Mouse (Mus musculus) thymus, adult 2 months (tissue): ENCODE measurements at regions not wholly inside any gene's neighbourhood (a gene's known extent, or its start where the extent isn't known, plus 50 kb on each side); places are given as distances from the start of the nearest gene placed in this dataset.

Experiments
- DNase-seq: peaks from one replicate; pipeline ENCODE4 v3.0.0; 2021
- H3K27ac ChIP-seq: fragments of 200-500 bp; 2 replicates; pipeline ENCODE4 v1.5.1; 2012; ENCODE audit warnings: low read length, control low read depth; ENCODE audit not compliant: control insufficient read depth, insufficient read depth
- H3K27me3 ChIP-seq: fragments of 200-500 bp; 2 replicates; pipeline ENCODE4 v1.6.1; 2012; ENCODE audit warnings: mild to moderate bottlenecking, low read length, moderate library complexity, mixed read lengths; ENCODE audit not compliant: control insufficient read depth, insufficient read depth
- H3K36me3 ChIP-seq: fragments of 200-500 bp; 2 replicates; pipeline ENCODE4 v1.6.1; 2012; ENCODE audit warnings: mild to moderate bottlenecking, low read length, moderate library complexity; ENCODE audit not compliant: control insufficient read depth, insufficient read depth
- H3K4me1 ChIP-seq: fragments of 200-500 bp; replicated peaks from 2 replicates; pipeline ENCODE4 v1.6.1; 2012; ENCODE audit warnings: low read length; ENCODE audit not compliant: control insufficient read depth, insufficient read depth
- H3K4me3 ChIP-seq: fragments of 200-500 bp; 2 replicates; pipeline ENCODE4 v1.5.1; 2012; ENCODE audit warnings: mild to moderate bottlenecking, low read length, control low read depth, moderate library complexity; ENCODE audit not compliant: control insufficient read depth, insufficient read depth
- CTCF ChIP-seq: fragments of 200-500 bp; IDR thresholded peaks from 2 replicates; pipeline ENCODE4 v1.5.1; 2012; ENCODE audit warnings: mild to moderate bottlenecking, control low read depth, low read length, moderate library complexity, borderline replicate concordance; ENCODE audit not compliant: control insufficient read depth, poor library complexity, insufficient read depth; ENCODE audit errors: extremely low read depth
- POLR2A ChIP-seq: fragments of 200-500 bp; IDR thresholded peaks from 2 replicates; pipeline ENCODE4 v1.6.1; 2012; ENCODE audit warnings: mild to moderate bottlenecking, low read length, control low read depth, moderate library complexity; ENCODE audit not compliant: control insufficient read depth, poor library complexity, insufficient read depth; ENCODE audit errors: extremely low read depth
- WGBS: fragments of 180-500 bp; shearing (Covaris S2); methylation state at CpG from one replicate; pipeline ENCODE4 v1.1.7; 2018; 5-methylcytosine and 5-hydroxymethylcytosine counted together

- H3K4me3 ChIP-seq, result no peak overlapping the region
- H3K36me3 ChIP-seq, result no peaks in the 10 kb centered on the region
- DNase-seq, result no peak
- no peak for TF ChIP-seq POLR2A
- TF ChIP-seq CTCF, result no peak
- H3K4me1 ChIP-seq, result no peaks in the 10 kb centered on the region
- H3K27ac ChIP-seq, result no peak overlapping the region
- no peaks in the 10 kb centered on the region for H3K27me3 ChIP-seq
- WGBS, result 75% methylated on average over 3 of the region's 3 CpGs
Observed at GRCm38 (mm10) chr4:87590797-87591196, 360.5 kb upstream of the Slc24a2 start.

GRCm38 (mm10) chr4:87578164-87578563 lies 347.9 kb upstream of the Slc24a2 start:
- Histone ChIP-seq H3K27me3 (no peaks in the 10 kb centered on the region), H3K4me1 (no peaks in the 10 kb centered on the region), H3K36me3 (no peaks in the 10 kb centered on the region), H3K27ac (no peak overlapping the region), H3K4me3 (no peak overlapping the region)
- TF ChIP-seq POLR2A, result no peak
- no peak for TF ChIP-seq CTCF
- 92% methylated on average over 3 of the region's 3 CpGs for WGBS
- DNase-seq, result no peak

DNA sequence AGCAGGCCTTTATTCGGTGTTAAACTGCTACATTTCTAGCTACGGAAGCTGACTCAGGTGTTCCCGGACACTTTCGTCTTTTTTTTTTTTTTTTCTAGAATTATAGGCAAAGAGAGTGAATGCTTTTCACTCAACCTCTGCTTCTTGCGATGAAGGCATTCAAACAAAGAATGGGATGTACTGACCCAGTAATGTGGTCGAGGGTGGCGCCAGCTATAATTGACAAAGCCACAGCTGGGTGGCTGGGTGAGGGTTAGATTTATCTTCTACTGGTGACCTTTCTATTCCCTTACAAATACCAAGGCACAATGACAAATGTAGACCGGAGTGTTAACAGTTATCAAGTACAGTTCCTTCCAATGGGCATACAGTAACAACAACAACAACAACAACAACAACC lies 340.7 kb upstream of the Slc24a2 start:
- 32% methylated on average over 8 of the region's 8 CpGs for WGBS
- DNase-seq, result no peak
- TF ChIP-seq CTCF (no peak), POLR2A (no peak)
- H3K27me3 ChIP-seq, result no peaks in the 10 kb centered on the region
- no peaks in the 10 kb centered on the region for H3K4me1 ChIP-seq
- no peak overlapping the region for H3K27ac ChIP-seq
- H3K4me3 ChIP-seq, result no peak overlapping the region
- H3K36me3 ChIP-seq, result no peaks in the 10 kb centered on the region

GRCm38 (mm10) chr4:87570470-87570891 lies 340.2 kb upstream of the Slc24a2 start:
- no peaks in the 10 kb centered on the region for H3K36me3 ChIP-seq
- H3K27ac ChIP-seq, result no peak overlapping the region
- H3K4me1 ChIP-seq, result no peaks in the 10 kb centered on the region
- DNase-seq, result no peak
- H3K27me3 ChIP-seq, result no peaks in the 10 kb centered on the region
- no peak overlapping the region for H3K4me3 ChIP-seq
- WGBS, result 10% methylated on average over 13 of the region's 13 CpGs
- no peak for TF ChIP-seq CTCF
- no peak for TF ChIP-seq POLR2A

DNA sequence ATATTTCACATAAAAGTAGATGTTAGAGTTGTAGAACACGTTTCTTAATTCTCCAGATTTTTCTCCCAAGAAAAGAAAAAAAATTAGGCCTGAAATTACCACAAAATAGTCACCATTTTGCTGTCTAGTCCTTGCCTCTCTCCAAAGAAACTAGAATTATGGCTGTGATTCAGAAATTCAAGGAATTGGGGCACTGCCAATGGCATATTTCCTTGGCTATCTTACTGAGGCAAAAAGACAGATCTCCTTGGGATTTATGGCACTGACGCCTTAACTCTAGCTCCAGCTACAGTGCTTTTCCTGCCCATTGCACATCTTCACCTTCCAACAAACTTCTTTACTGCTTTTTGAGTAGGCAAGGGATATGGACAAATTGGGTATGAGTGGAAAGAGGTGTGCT lies 336.3 kb upstream of the Slc24a2 start:
- WGBS, result 94% methylated on average over 2 of the region's 2 CpGs
- Histone ChIP-seq H3K36me3 (no peaks in the 10 kb centered on the region), H3K27ac (no peak overlapping the region), H3K27me3 (no peaks in the 10 kb centered on the region), H3K4me1 (no peaks in the 10 kb centered on the region), H3K4me3 (no peak overlapping the region)
- TF ChIP-seq CTCF (no peak), POLR2A (no peak)
- DNase-seq, result no peak

GRCm38 (mm10) chr4:87554912-87555311 lies 324.6 kb upstream of the Slc24a2 start:
- TF ChIP-seq CTCF (no peak), POLR2A (no peak)
- DNase-seq, result no peak
- Histone ChIP-seq H3K36me3 (no peaks in the 10 kb centered on the region), H3K27me3 (no peaks in the 10 kb centered on the region), H3K4me1 (no peaks in the 10 kb centered on the region), H3K4me3 (no peak overlapping the region), H3K27ac (no peak overlapping the region)
- WGBS, result 86% methylated on average over 3 of the region's 3 CpGs
